Mouse (Mus musculus) hindbrain, embryonic 10.5 days (tissue): Measurements from ENCODE around the gene Lipa. TPM values are rescaled to one million over a fixed set of nuclear protein-coding genes. Genes with fewer than 3 reads are reported as not detected.

ENCODE experiments used
- polyA plus RNA-seq: library from polyadenylated mRNA; unstranded; fragments of >200 nt; fragmentation: Nextera tagmentation; extraction: Ambion mirVana; gene quantifications from 2 replicates; pipeline ENCODE4 v1.2.1, GENCODE M21; 2016

The Lipa gene
- polyA plus RNA-seq, 1 experiment from 2014 or later, result 21.9 TPM

Other genes starting within 250 kb of the Lipa start
- 0.15 and 0.31 TPM in 2 replicates for gene Fas, start 236.8 kb downstream of the Lipa start, polyA plus RNA-seq
- gene Ch25h, start 52.3 kb downstream of the Lipa start, polyA plus RNA-seq, result 0.24 and 0.37 TPM in 2 replicates
- 2.1 and 4.3 TPM in 2 replicates for gene Ifit2, start 23.2 kb upstream of the Lipa start, polyA plus RNA-seq
- gene Ifit3, start 56.1 kb upstream of the Lipa start, polyA plus RNA-seq, result 0.20 and 0.41 TPM in 2 replicates
- not detected in 2 replicates for gene Ifit1bl1, start 74.5 kb upstream of the Lipa start, polyA plus RNA-seq
- not detected in 2 replicates for gene Ifit3b, start 80.5 kb upstream of the Lipa start, polyA plus RNA-seq
- gene Ifit1bl2, start 113.3 kb upstream of the Lipa start, polyA plus RNA-seq, result 0.04 TPM in 1 of 2 replicates, not detected in the other
- 0.16 TPM in 1 of 2 replicates, not detected in the other for gene Ifit1, start 113.4 kb upstream of the Lipa start, polyA plus RNA-seq
- gene Slc16a12, start 219.8 kb upstream of the Lipa start, polyA plus RNA-seq, result 0.75 and 1.4 TPM in 2 replicates